Mouse (Mus musculus): ENCODE measurements at regions not wholly inside any gene's neighbourhood (a gene's known extent, or its start where the extent isn't known, plus 50 kb on each side); places are given as distances from the start of the nearest gene placed in this dataset.

GRCm38 (mm10) chr16:76442635-76443034, 69.0 kb upstream of the Nrip1 start:
- no peak for ATAC-seq (ENCODE audit: low FRiP score)
- no peak overlapping the region for H3K4me2 ChIP-seq (replicated peaks; ENCODE audit: low read depth, low read length)
- H3K9ac ChIP-seq (ENCODE audit: low read depth, low read length): no peak overlapping the region

GRCm38 (mm10) chr16:76441803-76442448, 68.3 kb upstream of the Nrip1 start:
- no peak overlapping the region for H3K9ac ChIP-seq (ENCODE audit: low read depth, low read length)
- no peak overlapping the region for H3K27ac ChIP-seq (ENCODE audit: low read depth, low read length)
- H3K4me2 ChIP-seq (replicated peaks; ENCODE audit: low read depth, low read length): no peak overlapping the region
- H3K4me3 ChIP-seq (ENCODE audit: low read depth, low read length): no peak overlapping the region
- H3K4me1 ChIP-seq (replicated peaks; ENCODE audit: control insufficient read depth, insufficient read depth, low read length): no peaks in the 10 kb centered on the region
- 69% methylated on average over 4 of the region's 5 CpGs for WGBS
- no peaks in the 10 kb centered on the region for H3K9me3 ChIP-seq (ENCODE audit: control insufficient read depth, low read length)
- DNase-seq (ENCODE audit: low spot score) (no peak), ATAC-seq (ENCODE audit: low FRiP score) (no peak)
- H3K27me3 ChIP-seq (ENCODE audit: control insufficient read depth, insufficient read depth, low read length): no peaks in the 10 kb centered on the region
- H3K36me3 ChIP-seq (ENCODE audit: control insufficient read depth, insufficient read depth, low read length): no peaks in the 10 kb centered on the region

More at GRCm38 (mm10) chr16:76442635-76443034, 69.0 kb upstream of the Nrip1 start:
- no peaks in the 10 kb centered on the region for H3K4me1 ChIP-seq (replicated peaks; ENCODE audit: control insufficient read depth, insufficient read depth, low read length)
- 91% methylated on average over 2 of the region's 2 CpGs for WGBS
- H3K27ac ChIP-seq (ENCODE audit: low read depth, low read length): no peak overlapping the region
- no peaks in the 10 kb centered on the region for H3K9me3 ChIP-seq (ENCODE audit: control insufficient read depth, low read length)
- no peaks in the 10 kb centered on the region for H3K36me3 ChIP-seq (ENCODE audit: control insufficient read depth, insufficient read depth, low read length)
- no peaks in the 10 kb centered on the region for H3K27me3 ChIP-seq (ENCODE audit: control insufficient read depth, insufficient read depth, low read length)
- DNase-seq (ENCODE audit: low spot score): no peak
- no peak overlapping the region for H3K4me3 ChIP-seq (ENCODE audit: low read depth, low read length)

- Histone ChIP-seq H3K36me3 (ENCODE audit: control insufficient read depth, insufficient read depth, low read length) (no peaks in the 10 kb centered on the region), H3K27ac (ENCODE audit: low read depth, low read length) (no peak overlapping the region), H3K4me3 (ENCODE audit: low read depth, low read length) (no peak overlapping the region), H3K4me2 (replicated peaks; ENCODE audit: low read depth, low read length) (no peak overlapping the region), H3K27me3 (ENCODE audit: control insufficient read depth, insufficient read depth, low read length) (no peaks in the 10 kb centered on the region), H3K9ac (ENCODE audit: low read depth, low read length) (no peak overlapping the region), H3K9me3 (ENCODE audit: control insufficient read depth, low read length) (no peaks in the 10 kb centered on the region), H3K4me1 (replicated peaks; ENCODE audit: control insufficient read depth, insufficient read depth, low read length) (no peaks in the 10 kb centered on the region)
- WGBS: 89% methylated on average over 3 of the region's 3 CpGs
- DNase-seq (ENCODE audit: low spot score) (no peak), ATAC-seq (ENCODE audit: low FRiP score) (no peak)
Observed at GRCm38 (mm10) chr16:76438093-76438883, 64.7 kb upstream of the Nrip1 start.

- no peaks in the 10 kb centered on the region for H3K4me1 ChIP-seq (replicated peaks; ENCODE audit: control insufficient read depth, insufficient read depth, low read length)
Observed at GRCm38 (mm10) chr16:76436290-76436689, 62.7 kb upstream of the Nrip1 start.

GRCm38 (mm10) chr16:76433076-76433825, 59.6 kb upstream of the Nrip1 start:
- no peaks in the 10 kb centered on the region for H3K4me1 ChIP-seq (replicated peaks; ENCODE audit: control insufficient read depth, insufficient read depth, low read length)
- no peaks in the 10 kb centered on the region for H3K9me3 ChIP-seq (ENCODE audit: control insufficient read depth, low read length)
- no peak overlapping the region for H3K4me2 ChIP-seq (replicated peaks; ENCODE audit: low read depth, low read length)
- no peak for DNase-seq (ENCODE audit: low spot score)
- H3K9ac ChIP-seq (ENCODE audit: low read depth, low read length): no peak overlapping the region
- H3K27ac ChIP-seq (ENCODE audit: low read depth, low read length): no peak overlapping the region
- ATAC-seq (ENCODE audit: low FRiP score): no peak
- no peaks in the 10 kb centered on the region for H3K36me3 ChIP-seq (ENCODE audit: control insufficient read depth, insufficient read depth, low read length)
- no peak overlapping the region for H3K4me3 ChIP-seq (ENCODE audit: low read depth, low read length)
- WGBS: 88% methylated on average over 24 of the region's 24 CpGs
- H3K27me3 ChIP-seq (ENCODE audit: control insufficient read depth, insufficient read depth, low read length): no peaks in the 10 kb centered on the region

More at GRCm38 (mm10) chr16:76436290-76436689, 62.7 kb upstream of the Nrip1 start:
- no peaks in the 10 kb centered on the region for H3K27me3 ChIP-seq (ENCODE audit: control insufficient read depth, insufficient read depth, low read length)
- H3K36me3 ChIP-seq (ENCODE audit: control insufficient read depth, insufficient read depth, low read length): no peaks in the 10 kb centered on the region
- 93% methylated on average over 6 of the region's 6 CpGs for WGBS
- no peak overlapping the region for H3K4me2 ChIP-seq (replicated peaks; ENCODE audit: low read depth, low read length)
- DNase-seq (ENCODE audit: low spot score) (no peak), ATAC-seq (ENCODE audit: low FRiP score) (no peak)
- no peak overlapping the region for H3K27ac ChIP-seq (ENCODE audit: low read depth, low read length)
- H3K4me3 ChIP-seq (ENCODE audit: low read depth, low read length): no peak overlapping the region
- no peaks in the 10 kb centered on the region for H3K9me3 ChIP-seq (ENCODE audit: control insufficient read depth, low read length)
- no peak overlapping the region for H3K9ac ChIP-seq (ENCODE audit: low read depth, low read length)

- H3K27me3 ChIP-seq (ENCODE audit: control insufficient read depth, insufficient read depth, low read length): no peaks in the 10 kb centered on the region
- no peak overlapping the region for H3K27ac ChIP-seq (ENCODE audit: low read depth, low read length)
- no peak overlapping the region for H3K4me3 ChIP-seq (ENCODE audit: low read depth, low read length)
- no peak overlapping the region for H3K4me2 ChIP-seq (replicated peaks; ENCODE audit: low read depth, low read length)
- no peaks in the 10 kb centered on the region for H3K9me3 ChIP-seq (ENCODE audit: control insufficient read depth, low read length)
- H3K36me3 ChIP-seq (ENCODE audit: control insufficient read depth, insufficient read depth, low read length): no peaks in the 10 kb centered on the region
- 82% methylated on average over 9 of the region's 9 CpGs for WGBS
- H3K9ac ChIP-seq (ENCODE audit: low read depth, low read length): no peak overlapping the region
- H3K4me1 ChIP-seq (replicated peaks; ENCODE audit: control insufficient read depth, insufficient read depth, low read length): no peaks in the 10 kb centered on the region
- no peak for DNase-seq (ENCODE audit: low spot score)
- no peak for ATAC-seq (ENCODE audit: low FRiP score)
Observed at GRCm38 (mm10) chr16:76432304-76432703, 58.7 kb upstream of the Nrip1 start.

- H3K9ac ChIP-seq (ENCODE audit: low read depth, low read length): no peak overlapping the region
- ATAC-seq (ENCODE audit: low FRiP score): no peak
- WGBS: 93% methylated on average over 3 of the region's 3 CpGs
- no peaks in the 10 kb centered on the region for H3K27me3 ChIP-seq (ENCODE audit: control insufficient read depth, insufficient read depth, low read length)
- H3K4me2 ChIP-seq (replicated peaks; ENCODE audit: low read depth, low read length): no peak overlapping the region
- H3K9me3 ChIP-seq (ENCODE audit: control insufficient read depth, low read length): no peaks in the 10 kb centered on the region
- H3K4me1 ChIP-seq (replicated peaks; ENCODE audit: control insufficient read depth, insufficient read depth, low read length): no peaks in the 10 kb centered on the region
- no peak overlapping the region for H3K27ac ChIP-seq (ENCODE audit: low read depth, low read length)
- DNase-seq (ENCODE audit: low spot score): no peak
- no peaks in the 10 kb centered on the region for H3K36me3 ChIP-seq (ENCODE audit: control insufficient read depth, insufficient read depth, low read length)
- H3K4me3 ChIP-seq (ENCODE audit: low read depth, low read length): no peak overlapping the region
Observed at GRCm38 (mm10) chr16:76429156-76429555, 55.5 kb upstream of the Nrip1 start.

GRCm38 (mm10) chr16:76423964-76424363, 50.3 kb upstream of the Nrip1 start:
- no peaks in the 10 kb centered on the region for H3K27me3 ChIP-seq (ENCODE audit: control insufficient read depth, insufficient read depth, low read length)
- DNase-seq (ENCODE audit: low spot score) (no peak), ATAC-seq (ENCODE audit: low FRiP score) (no peak)
- no peaks in the 10 kb centered on the region for H3K4me1 ChIP-seq (replicated peaks; ENCODE audit: control insufficient read depth, insufficient read depth, low read length)
- H3K4me3 ChIP-seq (ENCODE audit: low read depth, low read length): no peak overlapping the region
- H3K4me2 ChIP-seq (replicated peaks; ENCODE audit: low read depth, low read length): no peak overlapping the region
- WGBS: 92% methylated on average over 13 of the region's 14 CpGs
- no peak overlapping the region for H3K27ac ChIP-seq (ENCODE audit: low read depth, low read length)
- no peaks in the 10 kb centered on the region for H3K36me3 ChIP-seq (ENCODE audit: control insufficient read depth, insufficient read depth, low read length)
- no peak overlapping the region for H3K9ac ChIP-seq (ENCODE audit: low read depth, low read length)
- H3K9me3 ChIP-seq (ENCODE audit: control insufficient read depth, low read length): no peaks in the 10 kb centered on the region

Measured in hindbrain, embryonic 11.5 days (tissue).